9 mouse cellular contexts compared by ENCODE assay signal in the genomic region with DNA sequence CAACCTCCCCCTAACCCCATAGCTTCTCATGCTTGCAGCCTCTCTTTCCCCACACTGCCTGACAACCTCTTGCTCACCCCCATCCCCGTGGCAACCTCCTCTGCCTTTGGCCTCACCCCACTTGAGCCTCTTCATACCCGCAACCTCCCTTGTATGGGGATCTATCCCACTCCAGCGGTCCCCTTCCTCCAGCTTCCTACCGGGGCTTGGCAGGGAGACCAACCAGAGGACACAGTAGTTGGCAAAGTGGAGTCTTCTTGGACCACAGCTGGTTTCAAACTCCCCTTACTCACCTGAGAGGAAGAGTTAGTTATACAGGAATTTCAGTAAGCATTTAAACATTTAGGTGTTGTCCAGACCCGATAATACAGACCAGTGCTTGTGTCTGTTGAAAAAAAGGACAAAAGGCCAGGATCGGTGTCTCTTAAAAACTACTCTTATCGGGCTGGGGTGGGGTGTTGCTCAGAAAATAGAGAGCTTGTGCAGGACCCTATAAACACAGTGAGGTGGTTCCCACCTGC. TPM values are rescaled to one million over a fixed set of nuclear protein-coding genes. Genes with fewer than 3 reads are reported as not detected.
DNase-seq lines count a peak whose midpoint lies in the region; ATAC-seq and TF ChIP-seq lines count a peak whose summit lies in the region.
"Had no signal": no experiment of that assay in that cellular context is flagged by ENCODE, and none has a peak within 500 bp of the region (broad histone marks: within the 10 kb centered on the region; RNA-seq: fewer than 3 reads in every experiment).

No protein-coding gene starts in this region.

- H3K4me2 ChIP-seq in intestine, embryonic 14.5 days (ENCODE audit: low read length), result peak overlapping the region; percentile 98; the same call in 1 of the 2 replicates
- H3K4me2 ChIP-seq in intestine, postnatal 0 days (replicated peaks; ENCODE audit: low read depth), result no peak overlapping the region
- H3K4me2 ChIP-seq in embryonic facial prominence, embryonic 11.5 days (ENCODE audit: low read depth, low read length), result no peak overlapping the region; the same call in 1 of the 2 replicates
- H3K4me2 ChIP-seq in hindbrain, embryonic 15.5 days, result peak overlapping the region; percentile 89
- H3K4me2 ChIP-seq in neural tube, embryonic 11.5 days (ENCODE audit: low read depth), result peak overlapping the region; percentile 91; the same call in 1 of the 2 replicates

- ATAC-seq in intestine, embryonic 14.5 days (replicated peaks; ENCODE audit: low FRiP score, low TSS enrichment, low read depth), result no peak
- no peak for ATAC-seq in intestine, postnatal 0 days
- ATAC-seq in embryonic facial prominence, embryonic 11.5 days (replicated peaks; ENCODE audit: insufficient number of reproducible peaks, low FRiP score, low TSS enrichment, low read depth), result 0 out of 2 replicates have a peak, but pooled peaks have one; percentile 37
- ATAC-seq in hindbrain, embryonic 15.5 days (ENCODE audit: low FRiP score, low read depth), result peak; percentile 12; the same call in 1 of the 2 replicates
- no peak for ATAC-seq in neural tube, embryonic 11.5 days (ENCODE audit: insufficient read depth, low FRiP score, low TSS enrichment)

- H3K27me3 ChIP-seq in intestine, embryonic 14.5 days (replicated peaks; ENCODE audit: control insufficient read depth, insufficient read depth, low read length), result peaks cover 27% of the 10 kb centered on the region
- H3K27me3 ChIP-seq in intestine, postnatal 0 days (replicated peaks; ENCODE audit: control insufficient read depth, insufficient read depth, low read length), result peaks cover 29% of the 10 kb centered on the region
- peaks cover 22% of the 10 kb centered on the region for H3K27me3 ChIP-seq in embryonic facial prominence, embryonic 11.5 days (ENCODE audit: control insufficient read depth, insufficient read depth, low read length)
- H3K27me3 ChIP-seq in hindbrain, embryonic 15.5 days, result peaks cover 9% of the 10 kb centered on the region; the same call in 1 of the 2 replicates
- peaks cover 25% of the 10 kb centered on the region for H3K27me3 ChIP-seq in neural tube, embryonic 11.5 days (ENCODE audit: control insufficient read depth, insufficient read depth, low read length)

- no peaks in the 10 kb centered on the region for H3K36me3 ChIP-seq in intestine, embryonic 14.5 days (ENCODE audit: control insufficient read depth, insufficient read depth, low read length)
- H3K36me3 ChIP-seq in intestine, postnatal 0 days (ENCODE audit: control insufficient read depth, insufficient read depth), result no peaks in the 10 kb centered on the region
- H3K36me3 ChIP-seq in embryonic facial prominence, embryonic 11.5 days (replicated peaks; ENCODE audit: control insufficient read depth, insufficient read depth, low read depth, low read length), result no peaks in the 10 kb centered on the region
- H3K36me3 ChIP-seq in hindbrain, embryonic 15.5 days, result no peaks in the 10 kb centered on the region
- H3K36me3 ChIP-seq in neural tube, embryonic 11.5 days (ENCODE audit: control insufficient read depth, insufficient read depth, low read length), result no peaks in the 10 kb centered on the region

- 47% methylated on average over 7 of the region's 7 CpGs for WGBS in intestine, embryonic 14.5 days
- 57% methylated on average over 7 of the region's 7 CpGs for WGBS in intestine, postnatal 0 days
- 30% methylated on average over 7 of the region's 7 CpGs for WGBS in embryonic facial prominence, embryonic 11.5 days
- WGBS in hindbrain, embryonic 15.5 days, result 29% methylated on average over 7 of the region's 7 CpGs
- WGBS in neural tube, embryonic 11.5 days, result 32% methylated on average over 7 of the region's 7 CpGs

- peak; percentile 65 for DNase-seq in intestine, embryonic 14.5 days (ENCODE audit: low spot score)
- DNase-seq in embryonic facial prominence, embryonic 11.5 days (ENCODE audit: low spot score), result no peak
- no peak for DNase-seq in neural tube, embryonic 11.5 days (ENCODE audit: low spot score)
- no peak for DNase-seq in right cerebral cortex, adult 18-20 months
- DNase-seq in urinary bladder, postnatal 25 days (ENCODE audit: low spot score), result no peak
- no peak for DNase-seq in urinary bladder, adult 18-20 months (ENCODE audit: low spot score in 2 of 2)

- H3K4me3 ChIP-seq in intestine, embryonic 14.5 days (ENCODE audit: low read depth, low read length), result 0 out of 2 replicates have a peak overlapping the region, but pooled peaks have one; percentile 53
- no peak overlapping the region for H3K4me3 ChIP-seq in intestine, postnatal 0 days (ENCODE audit: low read depth, low read length)
- peak overlapping the region; percentile 36 for H3K4me3 ChIP-seq in embryonic facial prominence, embryonic 11.5 days (ENCODE audit: low read depth, low read length)
- peak overlapping the region; percentile 51 for H3K4me3 ChIP-seq in hindbrain, embryonic 15.5 days
- H3K4me3 ChIP-seq in neural tube, embryonic 11.5 days (ENCODE audit: low read depth, low read length), result no peak overlapping the region

- peaks cover 11% of the 10 kb centered on the region; the same call in 1 of the 2 replicates for H3K4me1 ChIP-seq in intestine, embryonic 14.5 days (replicated peaks; ENCODE audit: control insufficient read depth, insufficient read depth, low read length)
- 0 out of 2 replicates have a peak, but pooled peaks cover 2% of the 10 kb centered on the region for H3K4me1 ChIP-seq in intestine, postnatal 0 days (replicated peaks; ENCODE audit: control insufficient read depth, insufficient read depth, low read length)
- no peaks in the 10 kb centered on the region; the same call in 1 of the 2 replicates for H3K4me1 ChIP-seq in embryonic facial prominence, embryonic 11.5 days (ENCODE audit: control insufficient read depth, insufficient read depth, low read length)
- H3K4me1 ChIP-seq in hindbrain, embryonic 15.5 days (replicated peaks), result peaks cover 25% of the 10 kb centered on the region
- peaks cover 14% of the 10 kb centered on the region for H3K4me1 ChIP-seq in neural tube, embryonic 11.5 days (ENCODE audit: control insufficient read depth, insufficient read depth, low read length)

- no peak overlapping the region for H3K27ac ChIP-seq in intestine, embryonic 14.5 days (ENCODE audit: low read depth)
- H3K27ac ChIP-seq in intestine, postnatal 0 days (ENCODE audit: low read depth, low read length), result no peak overlapping the region
- no peak overlapping the region for H3K27ac ChIP-seq in embryonic facial prominence, embryonic 11.5 days (replicated peaks; ENCODE audit: low read depth, low read length)
- H3K27ac ChIP-seq in hindbrain, embryonic 15.5 days (replicated peaks), result no peak overlapping the region
- no peak overlapping the region for H3K27ac ChIP-seq in neural tube, embryonic 11.5 days (ENCODE audit: low read depth, low read length)

- no peaks in the 10 kb centered on the region for H3K9me3 ChIP-seq in intestine, embryonic 14.5 days (ENCODE audit: control insufficient read depth, low read length)
- no peaks in the 10 kb centered on the region for H3K9me3 ChIP-seq in intestine, postnatal 0 days (ENCODE audit: control insufficient read depth)
- H3K9me3 ChIP-seq in embryonic facial prominence, embryonic 11.5 days (replicated peaks; ENCODE audit: control insufficient read depth, low read length), result no peaks in the 10 kb centered on the region
- H3K9me3 ChIP-seq in hindbrain, embryonic 15.5 days, result no peaks in the 10 kb centered on the region
- no peaks in the 10 kb centered on the region for H3K9me3 ChIP-seq in neural tube, embryonic 11.5 days (ENCODE audit: control insufficient read depth, low read length)

- no peak for TF ChIP-seq CTCF in intestine, postnatal 0 days (IDR thresholded peaks at IDR 0.05; ENCODE audit: low read depth)

- no peak overlapping the region for H3K9ac ChIP-seq in intestine, embryonic 14.5 days (ENCODE audit: low read length)
- H3K9ac ChIP-seq in intestine, postnatal 0 days (ENCODE audit: low read depth, low read length), result no peak overlapping the region
- no peak overlapping the region for H3K9ac ChIP-seq in embryonic facial prominence, embryonic 11.5 days (replicated peaks; ENCODE audit: low read length)
- H3K9ac ChIP-seq in hindbrain, embryonic 15.5 days, result no peak overlapping the region
- H3K9ac ChIP-seq in neural tube, embryonic 11.5 days (ENCODE audit: low read length), result no peak overlapping the region

RNA-seq across cellular contexts. Expression of a gene that starts 15.9 kb away (rescaled TPM):
- polyA plus RNA-seq in intestine, embryonic 14.5 days (2014; fragmentation: Nextera tagmentation; extraction: Ambion mirVana), result not detected in 2 replicates
- not detected in 2 replicates for polyA plus RNA-seq in intestine, postnatal 0 days (2015; fragmentation: Nextera tagmentation; extraction: Ambion mirVana)
- polyA plus RNA-seq in embryonic facial prominence, embryonic 11.5 days (2014; fragmentation: Nextera tagmentation; extraction: Ambion mirVana), result not detected in 2 replicates
- 0.06 and 0.17 TPM in 2 replicates for polyA plus RNA-seq in hindbrain, embryonic 15.5 days (2015; fragmentation: Nextera tagmentation; extraction: Ambion mirVana)
- not detected in 2 replicates for polyA plus RNA-seq in neural tube, embryonic 11.5 days (2014; fragmentation: Nextera tagmentation; extraction: Ambion mirVana)
- polyA plus RNA-seq: small intestine, adult 2 months had no signal

RNA-seq across cellular contexts. Expression of a gene that starts 28.1 kb away (rescaled TPM):
- not detected in 2 replicates for polyA plus RNA-seq in intestine, embryonic 14.5 days (2014; fragmentation: Nextera tagmentation; extraction: Ambion mirVana)
- polyA plus RNA-seq in intestine, postnatal 0 days (2015; fragmentation: Nextera tagmentation; extraction: Ambion mirVana), result not detected in 2 replicates
- not detected in 2 replicates for polyA plus RNA-seq in embryonic facial prominence, embryonic 11.5 days (2014; fragmentation: Nextera tagmentation; extraction: Ambion mirVana)
- polyA plus RNA-seq in hindbrain, embryonic 15.5 days (2015; fragmentation: Nextera tagmentation; extraction: Ambion mirVana), result not detected in 2 replicates
- polyA plus RNA-seq in neural tube, embryonic 11.5 days (2014; fragmentation: Nextera tagmentation; extraction: Ambion mirVana), result not detected in 2 replicates
- polyA plus RNA-seq: small intestine, adult 2 months had no signal

RNA-seq across cellular contexts. Expression of a gene that starts 35.8 kb away (rescaled TPM):
- polyA plus RNA-seq in intestine, embryonic 14.5 days (2014; fragmentation: Nextera tagmentation; extraction: Ambion mirVana), result 52.8 and 54.8 TPM in 2 replicates
- polyA plus RNA-seq in intestine, postnatal 0 days (2015; fragmentation: Nextera tagmentation; extraction: Ambion mirVana), result 16.4 and 16.5 TPM in 2 replicates
- polyA plus RNA-seq in embryonic facial prominence, embryonic 11.5 days (2014; fragmentation: Nextera tagmentation; extraction: Ambion mirVana), result 76.9 and 88.3 TPM in 2 replicates
- polyA plus RNA-seq in hindbrain, embryonic 15.5 days (2015; fragmentation: Nextera tagmentation; extraction: Ambion mirVana), result 59.5 and 64.7 TPM in 2 replicates
- polyA plus RNA-seq in neural tube, embryonic 11.5 days (2014; fragmentation: Nextera tagmentation; extraction: Ambion mirVana), result 101 and 102 TPM in 2 replicates

Comparison
In these comparisons a context has a peak if more than half of its experiments do, and no peak if none do; other contexts are left out.
1. H3K4me2 ChIP-seq: peak in intestine, embryonic 14.5 days (single experiment), hindbrain, embryonic 15.5 days (single experiment) and neural tube, embryonic 11.5 days (single experiment); none in intestine, postnatal 0 days (single experiment) and embryonic facial prominence, embryonic 11.5 days (single experiment).
2. H3K4me3 ChIP-seq: peak in intestine, embryonic 14.5 days (single experiment), embryonic facial prominence, embryonic 11.5 days (single experiment) and hindbrain, embryonic 15.5 days (single experiment); none in intestine, postnatal 0 days (single experiment) and neural tube, embryonic 11.5 days (single experiment).
3. ATAC-seq: peak in embryonic facial prominence, embryonic 11.5 days (single experiment) and hindbrain, embryonic 15.5 days (single experiment); none in intestine, embryonic 14.5 days (single experiment), intestine, postnatal 0 days (single experiment) and neural tube, embryonic 11.5 days (single experiment).